Mouse (Mus musculus): ENCODE results near the gene 4930535I16Rik.

Gene 4930535I16Rik

GRCm38 (mm10) chr4:123905126-123905668 is 12.6 kb downstream of the 4930535I16Rik start:
- no peak for DNase-seq (ENCODE audit: low spot score in 2 of 2)

- peak; percentile 99 for DNase-seq (ENCODE audit: low spot score in 2 of 2)
Observed at GRCm38 (mm10) chr4:123904333-123905125, 13.3 kb downstream of the 4930535I16Rik start, which contains the start of gene Mycbp. TSS of gene Mycbp (plus strand) at chr4:123904832.

GRCm38 (mm10) chr4:123903432-123903831 is 14.4 kb downstream of the 4930535I16Rik start:
- no peak for DNase-seq (ENCODE audit: low spot score in 2 of 2)

GRCm38 (mm10) chr4:123898696-123899095 is 19.1 kb downstream of the 4930535I16Rik start:
- DNase-seq (ENCODE audit: low spot score in 2 of 2) = peak; percentile 28 to 41

- no peak for DNase-seq (ENCODE audit: low spot score in 2 of 2)
Observed at GRCm38 (mm10) chr4:123894295-123894694, 23.5 kb downstream of the 4930535I16Rik start.

- no peak for DNase-seq (ENCODE audit: low spot score in 2 of 2)
Observed at GRCm38 (mm10) chr4:123893726-123894125, 24.1 kb downstream of the 4930535I16Rik start.
